Mouse (Mus musculus): Measurements from ENCODE around the gene Mad1l1.

GRCm38 (mm10) chr5:140022861-140023260 lies 298.5 kb downstream of the Mad1l1 start:
- no peak for TF ChIP-seq POLR2A (IDR thresholded peaks at IDR 0.05; ENCODE audit: low read depth, low read length)
- no peak for TF ChIP-seq CTCF (IDR thresholded peaks at IDR 0.05; ENCODE audit: borderline replicate concordance, insufficient read depth, low read length)

All from embryonic fibroblast, embryonic 13.5 days (primary cell).